ENCODE assay signal across 9 mouse cellular contexts in the genomic region with DNA sequence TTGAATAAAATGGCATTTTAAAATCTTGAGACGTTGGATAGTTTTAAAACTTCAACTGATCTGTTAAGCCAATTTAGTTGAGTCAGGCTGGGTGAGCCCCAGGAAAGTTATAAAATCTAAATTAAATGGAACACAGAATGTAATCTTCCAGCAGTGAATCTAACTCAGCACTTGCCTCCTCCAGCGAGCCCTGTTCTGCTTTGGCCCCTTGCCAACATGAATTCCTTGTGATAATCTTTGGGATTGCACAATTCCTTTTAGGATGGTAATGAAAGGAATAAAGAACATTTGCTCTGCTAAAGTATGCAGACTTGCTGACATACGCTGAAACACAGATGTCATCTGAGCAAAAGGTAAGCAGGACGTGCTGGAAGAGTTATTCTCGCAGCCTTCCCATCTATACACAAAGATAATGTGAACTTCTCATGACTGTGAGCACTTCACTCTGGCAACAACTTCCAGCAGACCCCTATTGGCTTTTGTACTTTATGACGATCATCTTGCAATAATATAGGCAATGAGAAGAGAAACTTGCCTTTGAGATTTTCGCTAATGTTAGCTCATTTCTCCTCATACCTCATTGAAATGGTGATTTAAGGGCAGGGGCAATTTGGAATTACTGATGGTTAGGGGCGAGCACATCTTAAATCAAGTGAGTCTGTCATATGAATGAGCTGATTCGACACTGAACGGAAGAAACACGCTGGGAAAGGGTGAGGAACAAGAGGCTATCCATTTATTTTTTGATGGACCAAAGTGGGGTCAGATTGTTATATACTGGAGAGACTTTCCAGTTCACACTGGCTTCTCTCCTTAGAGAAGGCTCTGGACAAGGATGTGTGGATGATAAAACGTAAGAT.
DNase-seq lines count a peak whose midpoint lies in the region; ATAC-seq lines count a peak whose summit lies in the region.
"Had no signal": no experiment of that assay in that cellular context is flagged by ENCODE, and none has a peak within 500 bp of the region (broad histone marks: within the 10 kb centered on the region; RNA-seq: fewer than 3 reads in every experiment).

No protein-coding gene starts in this region.

- H3K36me3 ChIP-seq in heart, embryonic 12.5 days = no peaks in the 10 kb centered on the region
- no peaks in the 10 kb centered on the region for H3K36me3 ChIP-seq in midbrain, embryonic 14.5 days (ENCODE audit: control insufficient read depth, insufficient read depth, low read length)
- no peaks in the 10 kb centered on the region for H3K36me3 ChIP-seq in midbrain, embryonic 13.5 days
- H3K36me3 ChIP-seq in lung, embryonic 16.5 days (ENCODE audit: control insufficient read depth, insufficient read depth, low read length) = no peaks in the 10 kb centered on the region
- H3K36me3 ChIP-seq: heart, embryonic 15.5 days had no signal

- no peaks in the 10 kb centered on the region for H3K27me3 ChIP-seq in heart, embryonic 12.5 days (replicated peaks)
- no peaks in the 10 kb centered on the region for H3K27me3 ChIP-seq in midbrain, embryonic 14.5 days (ENCODE audit: control insufficient read depth, insufficient read depth, low read length)
- no peaks in the 10 kb centered on the region for H3K27me3 ChIP-seq in midbrain, embryonic 13.5 days
- H3K27me3 ChIP-seq in lung, embryonic 16.5 days (ENCODE audit: control insufficient read depth, insufficient read depth, low read depth, low read length) = no peaks in the 10 kb centered on the region
- H3K27me3 ChIP-seq: heart, embryonic 15.5 days had no signal

- DNase-seq in heart, postnatal 10 days = peak; percentile 11 to 19
- DNase-seq in midbrain, embryonic 14.5 days = peak; percentile 48
- DNase-seq in gastrocnemius, postnatal 25 days = peak; percentile 18
- no peak for DNase-seq in thymus, postnatal 0 days (ENCODE audit: low spot score)

- ATAC-seq in heart, embryonic 12.5 days (ENCODE audit: insufficient number of reproducible peaks, low FRiP score) = no peak
- no peak for ATAC-seq in midbrain, embryonic 14.5 days (ENCODE audit: low FRiP score, low TSS enrichment)
- ATAC-seq in midbrain, embryonic 13.5 days = no peak
- peak; percentile 57; the same call in 1 of the 2 replicates for ATAC-seq in lung, embryonic 16.5 days (ENCODE audit: low read depth)
- ATAC-seq in activated CD4-positive, CD25-positive, alpha-beta regulatory T cell, adult 4 months = no peak

- 61% methylated on average over 12 of the region's 12 CpGs for WGBS in heart, embryonic 12.5 days
- WGBS in midbrain, embryonic 14.5 days = 71% methylated on average over 12 of the region's 12 CpGs
- 74% methylated on average over 12 of the region's 12 CpGs for WGBS in midbrain, embryonic 13.5 days
- WGBS in lung, embryonic 16.5 days = 34% methylated on average over 12 of the region's 12 CpGs

- intact Hi-C loops in heart, postnatal 10 days (cut with DNase I) = no loop called here

- no peaks in the 10 kb centered on the region for H3K9me3 ChIP-seq in heart, embryonic 12.5 days (replicated peaks)
- no peaks in the 10 kb centered on the region for H3K9me3 ChIP-seq in midbrain, embryonic 14.5 days (ENCODE audit: control insufficient read depth, low read length)
- H3K9me3 ChIP-seq in midbrain, embryonic 13.5 days = no peaks in the 10 kb centered on the region
- no peaks in the 10 kb centered on the region for H3K9me3 ChIP-seq in lung, embryonic 16.5 days (ENCODE audit: control insufficient read depth, low read length)
- H3K9me3 ChIP-seq: heart, embryonic 15.5 days had no signal

- no peak overlapping the region for H3K4me3 ChIP-seq in heart, embryonic 12.5 days
- H3K4me3 ChIP-seq in midbrain, embryonic 14.5 days (replicated peaks; ENCODE audit: low read depth, low read length) = no peak overlapping the region
- H3K4me3 ChIP-seq in midbrain, embryonic 13.5 days (replicated peaks) = no peak overlapping the region
- no peak overlapping the region for H3K4me3 ChIP-seq in lung, embryonic 16.5 days (ENCODE audit: low read length)
- H3K4me3 ChIP-seq: heart, embryonic 15.5 days had no signal

- no peaks in the 10 kb centered on the region for H3K4me1 ChIP-seq in heart, embryonic 12.5 days (replicated peaks)
- H3K4me1 ChIP-seq in midbrain, embryonic 14.5 days (ENCODE audit: control insufficient read depth, insufficient read depth, low read length) = no peaks in the 10 kb centered on the region
- H3K4me1 ChIP-seq in midbrain, embryonic 13.5 days (replicated peaks) = 0 out of 2 replicates have a peak, but pooled peaks cover 4% of the 10 kb centered on the region
- no peaks in the 10 kb centered on the region for H3K4me1 ChIP-seq in lung, embryonic 16.5 days (replicated peaks; ENCODE audit: control insufficient read depth, insufficient read depth, low read length)
- H3K4me1 ChIP-seq: heart, embryonic 15.5 days had no signal

- no peak overlapping the region for H3K4me2 ChIP-seq in heart, embryonic 12.5 days
- no peak overlapping the region for H3K4me2 ChIP-seq in midbrain, embryonic 14.5 days (ENCODE audit: low read length)
- H3K4me2 ChIP-seq in midbrain, embryonic 13.5 days (replicated peaks) = no peak overlapping the region
- no peak overlapping the region for H3K4me2 ChIP-seq in lung, embryonic 16.5 days (ENCODE audit: low read depth, low read length)
- H3K4me2 ChIP-seq: heart, embryonic 15.5 days had no signal

- H3K27ac ChIP-seq in heart, embryonic 12.5 days (ENCODE audit: poor library complexity, severe bottlenecking) = no peak overlapping the region
- no peak overlapping the region for H3K27ac ChIP-seq in midbrain, embryonic 14.5 days (replicated peaks; ENCODE audit: low read depth, low read length)
- H3K27ac ChIP-seq in midbrain, embryonic 13.5 days = no peak overlapping the region
- H3K27ac ChIP-seq in lung, embryonic 16.5 days (ENCODE audit: low read length) = no peak overlapping the region
- H3K27ac ChIP-seq: heart, embryonic 15.5 days had no signal

- H3K9ac ChIP-seq in heart, embryonic 12.5 days = no peak overlapping the region
- no peak overlapping the region for H3K9ac ChIP-seq in midbrain, embryonic 14.5 days (replicated peaks; ENCODE audit: low read length)
- no peak overlapping the region for H3K9ac ChIP-seq in midbrain, embryonic 13.5 days (replicated peaks)
- H3K9ac ChIP-seq in lung, embryonic 16.5 days (ENCODE audit: low read length) = no peak overlapping the region
- H3K9ac ChIP-seq: heart, embryonic 15.5 days had no signal
